Mouse (Mus musculus): ENCODE measurements around the gene Slit3. TPM values are rescaled to one million over a fixed set of nuclear protein-coding genes. Genes with fewer than 3 reads are reported as not detected.

Gene Slit3
- polyA plus RNA-seq, 1 experiment = 6.4 TPM

DNA sequence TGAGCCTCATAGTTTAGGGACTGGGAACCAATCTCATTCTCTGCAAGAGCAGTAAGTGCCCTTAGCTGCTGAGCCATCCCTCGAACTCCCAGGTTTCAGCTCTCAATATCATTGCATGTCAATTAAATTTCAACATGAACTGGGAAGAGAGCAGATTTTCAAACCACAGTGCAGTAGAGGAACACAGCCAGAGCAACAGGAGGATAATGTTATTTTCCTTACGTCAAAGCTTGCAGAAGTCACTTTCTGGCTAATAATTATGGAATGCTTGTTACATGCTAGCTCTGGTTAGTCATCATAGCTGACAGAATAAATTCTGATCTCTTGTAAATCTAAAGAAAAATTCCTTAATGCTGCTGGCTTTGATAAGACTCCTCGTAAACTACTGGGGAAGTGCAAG, 210.5 kb downstream of the Slit3 start:
- WGBS = 92% methylated on average over 3 of the region's 3 CpGs
- TF ChIP-seq POLR2A (IDR thresholded peaks at IDR 0.05; ENCODE audit: control insufficient read depth, extremely low read depth, insufficient read depth, low read length, poor library complexity) (no peak), CTCF (IDR thresholded peaks at IDR 0.05; ENCODE audit: borderline replicate concordance, control insufficient read depth, extremely low read depth, insufficient read depth, low read length, poor library complexity) (no peak)

DNA sequence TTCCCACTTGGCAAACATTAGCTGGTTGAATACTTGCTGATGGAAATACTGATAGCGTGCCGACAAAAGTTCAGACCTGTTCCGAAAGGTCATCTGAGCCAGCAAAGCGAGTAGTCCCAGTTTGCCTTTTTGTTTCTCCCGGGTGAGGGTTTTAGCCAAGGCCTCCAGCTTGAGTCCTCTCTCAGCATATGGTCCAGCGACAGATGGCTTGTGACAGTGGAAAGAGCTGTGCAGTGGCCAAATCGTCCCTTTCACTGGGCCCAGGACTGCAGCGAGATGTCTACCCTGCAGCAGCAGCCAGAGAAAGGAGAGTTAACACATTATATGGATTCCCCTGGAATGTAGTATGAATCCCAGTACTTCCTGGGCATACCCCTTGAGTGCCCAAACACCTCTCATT, 215.5 kb downstream of the Slit3 start:
- TF ChIP-seq POLR2A (IDR thresholded peaks at IDR 0.05; ENCODE audit: control insufficient read depth, extremely low read depth, insufficient read depth, low read length, poor library complexity) (no peak), CTCF (IDR thresholded peaks at IDR 0.05; ENCODE audit: borderline replicate concordance, control insufficient read depth, extremely low read depth, insufficient read depth, low read length, poor library complexity) (no peak)
- Histone ChIP-seq H3K27me3 (ENCODE audit: control insufficient read depth, insufficient read depth, low read length) (no peaks in the 10 kb centered on the region), H3K36me3 (ENCODE audit: control insufficient read depth, insufficient read depth, low read length) (no peaks in the 10 kb centered on the region), H3K4me1 (replicated peaks; ENCODE audit: control insufficient read depth, insufficient read depth, low read length) (peaks cover 8% of the 10 kb centered on the region), H3K27ac (ENCODE audit: control insufficient read depth, insufficient read depth, low read length) (no peak overlapping the region), H3K4me3 (ENCODE audit: control insufficient read depth, insufficient read depth, low read length) (no peak overlapping the region)
- WGBS = 95% methylated on average over 8 of the region's 8 CpGs
- no peak for DNase-seq

More for the DNA sequence above, 210.5 kb downstream of the Slit3 start:
- H3K27ac ChIP-seq (ENCODE audit: control insufficient read depth, insufficient read depth, low read length) = no peak overlapping the region
- no peak overlapping the region for H3K4me3 ChIP-seq (ENCODE audit: control insufficient read depth, insufficient read depth, low read length)
- no peaks in the 10 kb centered on the region for H3K36me3 ChIP-seq (ENCODE audit: control insufficient read depth, insufficient read depth, low read length)
- H3K4me1 ChIP-seq (replicated peaks; ENCODE audit: control insufficient read depth, insufficient read depth, low read length) = peaks cover 18% of the 10 kb centered on the region
- DNase-seq = no peak
- H3K27me3 ChIP-seq (ENCODE audit: control insufficient read depth, insufficient read depth, low read length) = no peaks in the 10 kb centered on the region

DNA sequence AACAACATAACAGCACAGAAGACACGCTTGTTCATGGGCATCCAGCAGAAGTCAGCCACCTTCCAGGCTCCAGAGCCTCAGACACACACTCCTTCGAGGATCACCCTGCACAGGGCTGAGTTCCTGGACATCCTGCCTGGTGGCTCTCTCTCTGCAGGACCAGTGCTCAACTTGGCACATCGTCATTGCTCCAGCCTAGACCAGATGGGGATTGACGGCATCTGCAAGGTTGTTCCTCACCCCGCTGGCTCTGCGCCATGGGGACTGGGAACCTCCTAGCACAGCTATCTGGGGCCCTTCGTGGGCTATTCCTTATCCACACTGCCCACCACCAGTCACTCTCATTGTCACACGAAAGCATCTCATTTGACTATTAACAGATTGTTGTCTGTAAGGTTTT, 216.5 kb downstream of the Slit3 start:
- Histone ChIP-seq H3K27ac (ENCODE audit: control insufficient read depth, insufficient read depth, low read length) (no peak overlapping the region), H3K4me3 (ENCODE audit: control insufficient read depth, insufficient read depth, low read length) (no peak overlapping the region), H3K36me3 (ENCODE audit: control insufficient read depth, insufficient read depth, low read length) (no peaks in the 10 kb centered on the region), H3K4me1 (replicated peaks; ENCODE audit: control insufficient read depth, insufficient read depth, low read length) (peaks cover 8% of the 10 kb centered on the region), H3K27me3 (ENCODE audit: control insufficient read depth, insufficient read depth, low read length) (no peaks in the 10 kb centered on the region)
- DNase-seq = no peak
- 79% methylated on average over 8 of the region's 8 CpGs for WGBS
- TF ChIP-seq CTCF (IDR thresholded peaks at IDR 0.05; ENCODE audit: borderline replicate concordance, control insufficient read depth, extremely low read depth, insufficient read depth, low read length, poor library complexity) (no peak), POLR2A (IDR thresholded peaks at IDR 0.05; ENCODE audit: control insufficient read depth, extremely low read depth, insufficient read depth, low read length, poor library complexity) (no peak)

DNA sequence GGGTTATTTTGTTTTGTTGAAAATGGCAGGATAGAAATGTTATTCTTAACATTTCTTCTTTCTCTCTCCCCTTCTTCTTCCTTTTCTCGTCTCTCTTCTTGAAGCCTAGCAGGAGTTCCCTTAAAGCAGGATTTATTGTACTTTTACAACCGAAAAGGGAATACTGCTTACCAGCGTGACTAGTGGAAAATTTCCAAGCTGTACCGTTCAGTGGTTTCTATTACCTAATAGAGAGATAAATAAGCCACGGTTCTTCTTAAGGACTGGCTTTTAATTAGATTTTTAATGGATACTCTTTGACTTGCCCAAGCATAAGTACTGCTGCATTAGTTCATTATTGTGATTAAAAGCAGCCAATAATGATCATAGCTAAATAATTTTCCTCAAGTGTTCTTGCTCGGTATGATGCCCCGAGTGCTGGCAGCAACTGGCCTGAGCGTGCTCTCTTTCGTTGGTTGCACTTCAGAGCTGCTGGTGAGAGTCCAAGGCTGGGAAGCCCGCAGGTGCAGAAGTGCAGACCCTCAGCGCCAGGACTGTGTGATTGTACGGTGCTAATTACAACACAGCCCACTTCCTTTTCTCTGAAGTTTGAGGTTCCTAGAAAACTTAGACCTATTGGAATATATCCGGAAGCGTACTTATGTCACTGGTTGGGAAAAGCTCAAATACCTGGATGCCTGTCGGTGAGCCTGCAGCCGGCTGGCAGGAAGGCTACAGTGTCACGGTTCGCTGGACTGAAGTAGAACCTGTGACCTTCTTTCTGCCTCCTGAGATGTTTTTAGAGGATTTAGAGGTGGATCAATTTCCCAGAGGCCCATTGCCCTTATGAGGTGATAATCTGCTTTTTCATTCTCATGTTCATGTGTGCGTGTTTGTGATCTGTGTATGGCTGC, 217.1 kb downstream of the Slit3 start:
- 82% methylated on average over 19 of the region's 19 CpGs for WGBS
- H3K4me3 ChIP-seq (ENCODE audit: control insufficient read depth, insufficient read depth, low read length) = no peak overlapping the region
- TF ChIP-seq POLR2A (IDR thresholded peaks at IDR 0.05; ENCODE audit: control insufficient read depth, extremely low read depth, insufficient read depth, low read length, poor library complexity) (no peak), CTCF (IDR thresholded peaks at IDR 0.05; ENCODE audit: borderline replicate concordance, control insufficient read depth, extremely low read depth, insufficient read depth, low read length, poor library complexity) (no peak)
- peaks cover 8% of the 10 kb centered on the region for H3K4me1 ChIP-seq (replicated peaks; ENCODE audit: control insufficient read depth, insufficient read depth, low read length)
- DNase-seq = no peak
- no peaks in the 10 kb centered on the region for H3K36me3 ChIP-seq (ENCODE audit: control insufficient read depth, insufficient read depth, low read length)
- no peak overlapping the region for H3K27ac ChIP-seq (ENCODE audit: control insufficient read depth, insufficient read depth, low read length)
- no peaks in the 10 kb centered on the region for H3K27me3 ChIP-seq (ENCODE audit: control insufficient read depth, insufficient read depth, low read length)

DNA sequence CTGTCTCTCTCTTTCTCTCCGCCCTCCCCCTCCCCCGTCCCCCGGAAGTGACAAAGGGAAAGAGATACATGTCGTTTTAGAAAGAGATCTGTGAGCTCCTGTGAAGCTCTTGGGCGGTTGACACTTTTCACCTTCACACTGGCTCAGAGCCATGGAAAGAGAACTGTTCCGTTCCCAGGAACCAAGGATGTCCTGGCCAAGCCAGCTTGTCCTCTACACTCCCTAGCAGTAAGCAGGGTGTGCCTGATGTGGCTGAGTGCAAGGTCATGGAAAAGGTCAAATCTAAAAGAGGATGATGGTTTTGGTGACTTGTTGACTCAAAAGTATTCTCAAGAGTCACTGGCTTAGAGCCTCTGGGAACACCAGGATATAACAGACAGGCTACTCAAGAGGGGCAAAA, 219.7 kb downstream of the Slit3 start:
- 76% methylated on average over 6 of the region's 6 CpGs for WGBS
- no peak for DNase-seq
- H3K27ac ChIP-seq (ENCODE audit: control insufficient read depth, insufficient read depth, low read length) = no peak overlapping the region
- peaks cover 6% of the 10 kb centered on the region for H3K4me1 ChIP-seq (replicated peaks; ENCODE audit: control insufficient read depth, insufficient read depth, low read length)
- no peak overlapping the region for H3K4me3 ChIP-seq (ENCODE audit: control insufficient read depth, insufficient read depth, low read length)
- no peaks in the 10 kb centered on the region for H3K36me3 ChIP-seq (ENCODE audit: control insufficient read depth, insufficient read depth, low read length)
- H3K27me3 ChIP-seq (ENCODE audit: control insufficient read depth, insufficient read depth, low read length) = no peaks in the 10 kb centered on the region
- TF ChIP-seq POLR2A (IDR thresholded peaks at IDR 0.05; ENCODE audit: control insufficient read depth, extremely low read depth, insufficient read depth, low read length, poor library complexity) (no peak), CTCF (IDR thresholded peaks at IDR 0.05; ENCODE audit: borderline replicate concordance, control insufficient read depth, extremely low read depth, insufficient read depth, low read length, poor library complexity) (no peak)

DNA sequence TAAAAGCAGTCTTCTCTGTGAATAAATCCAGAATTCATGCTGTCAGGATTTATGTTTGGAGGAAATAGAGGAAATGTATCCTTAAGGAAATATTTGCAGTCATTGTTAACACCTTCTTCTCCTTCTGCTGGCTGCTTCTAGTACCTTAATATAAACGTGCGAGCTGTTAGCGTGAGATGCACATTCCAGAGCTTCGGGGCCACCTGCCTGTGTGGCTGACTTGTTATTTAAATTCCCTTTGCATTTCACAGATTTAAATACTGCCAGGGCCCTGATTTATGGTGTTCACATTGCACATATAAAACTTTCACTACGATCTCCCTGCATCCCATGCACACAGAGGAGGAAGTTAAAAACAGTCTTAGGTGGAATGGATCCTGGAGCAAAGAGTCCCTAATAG, 221.5 kb downstream of the Slit3 start:
- no peak for DNase-seq
- Histone ChIP-seq H3K36me3 (ENCODE audit: control insufficient read depth, insufficient read depth, low read length) (no peaks in the 10 kb centered on the region), H3K4me3 (ENCODE audit: control insufficient read depth, insufficient read depth, low read length) (no peak overlapping the region), H3K27me3 (ENCODE audit: control insufficient read depth, insufficient read depth, low read length) (no peaks in the 10 kb centered on the region), H3K4me1 (replicated peaks; ENCODE audit: control insufficient read depth, insufficient read depth, low read length) (peaks cover 6% of the 10 kb centered on the region), H3K27ac (ENCODE audit: control insufficient read depth, insufficient read depth, low read length) (no peak overlapping the region)
- no peak for TF ChIP-seq POLR2A (IDR thresholded peaks at IDR 0.05; ENCODE audit: control insufficient read depth, extremely low read depth, insufficient read depth, low read length, poor library complexity)
- no peak for TF ChIP-seq CTCF (IDR thresholded peaks at IDR 0.05; ENCODE audit: borderline replicate concordance, control insufficient read depth, extremely low read depth, insufficient read depth, low read length, poor library complexity)
- 79% methylated on average over 5 of the region's 5 CpGs for WGBS

Measured in thymus, adult 2 months (tissue).